Mouse (Mus musculus) intestine, embryonic 14.5 days (tissue): ENCODE data around the gene Tecr. TPM values are rescaled to one million over a fixed set of nuclear protein-coding genes. Genes with fewer than 3 reads are reported as not detected.
A peak's percentile ranks its signal among the peaks of the same experiment; 100 is the strongest.

ENCODE experiments used
- ATAC-seq: fragments of 200-750 bp; cut with Nextera tagmentation; replicated peaks from 2 replicates; pipeline ENCODE4 v1.8.0; 2017; ENCODE audit warnings: low read depth, moderate number of reproducible peaks, moderate TSS enrichment, moderate library complexity; ENCODE audit not compliant: low FRiP score, low TSS enrichment
- DNase-seq: peaks from one replicate; pipeline ENCODE4 v3.0.0-alpha.2; 2018; ENCODE audit warnings: low spot score
- H3K27ac ChIP-seq: fragments of 300-500 bp; sonication (generic); 2 replicates; pipeline ENCODE4 v1.5.1; 2014; ENCODE audit warnings: low read depth, mild to moderate bottlenecking, control low read depth
- H3K27me3 ChIP-seq: fragments of 300-500 bp; sonication (generic); replicated peaks from 2 replicates; pipeline ENCODE4 v1.6.1; 2014; ENCODE audit warnings: low read length, control low read depth; ENCODE audit not compliant: control insufficient read depth, insufficient read depth
- H3K36me3 ChIP-seq: fragments of 300-500 bp; sonication (generic); 2 replicates; pipeline ENCODE4 v1.6.1; 2014; ENCODE audit warnings: low read length, control low read depth; ENCODE audit not compliant: control insufficient read depth, insufficient read depth
- H3K4me1 ChIP-seq: fragments of 300-500 bp; sonication (generic); replicated peaks from 2 replicates; pipeline ENCODE4 v1.6.1; 2014; ENCODE audit warnings: low read length, control low read depth, mixed read lengths; ENCODE audit not compliant: control insufficient read depth, insufficient read depth
- H3K4me2 ChIP-seq: fragments of 300-500 bp; sonication (generic); 2 replicates; pipeline ENCODE4 v1.6.1; 2014; ENCODE audit warnings: low read length
- H3K4me3 ChIP-seq: fragments of 300-500 bp; sonication (generic); 2 replicates; pipeline ENCODE4 v1.5.1; 2014; ENCODE audit warnings: low read depth, low read length, control low read depth, mixed read lengths
- H3K9ac ChIP-seq: fragments of 300-500 bp; sonication (generic); 2 replicates; pipeline ENCODE4 v1.6.1; 2014; ENCODE audit warnings: mild to moderate bottlenecking, low read length
- H3K9me3 ChIP-seq: fragments of 300-500 bp; sonication (generic); 2 replicates; pipeline ENCODE4 v1.6.1; 2016; ENCODE audit warnings: low read length, control low read depth; ENCODE audit not compliant: control insufficient read depth
- WGBS: fragments of 180-500 bp; shearing (Covaris S2); extraction: QIAGEN DNeasy Blood & Tissue Kit; methylation state at CpG from one replicate; pipeline ENCODE4 v1.1.7; 2014; 5-methylcytosine and 5-hydroxymethylcytosine counted together
- polyA plus RNA-seq: library from polyadenylated mRNA; unstranded; fragments of >200 nt; fragmentation: Nextera tagmentation; extraction: Ambion mirVana; gene quantifications from 2 replicates; pipeline ENCODE4 v1.2.1, GENCODE M21; 2014

The Tecr gene
- polyA plus RNA-seq, 1 experiment from 2014 or later, result 660 TPM

- Histone ChIP-seq H3K4me1 (peaks cover 11% of the 10 kb centered on the region), H3K27me3 (no peaks in the 10 kb centered on the region), H3K36me3 (peaks cover 36% of the 10 kb centered on the region), H3K9me3 (no peaks in the 10 kb centered on the region), H3K27ac (no peak overlapping the region), H3K9ac (no peak overlapping the region), H3K4me2 (no peak overlapping the region), H3K4me3 (no peak overlapping the region)
- 74% methylated on average over 5 of the region's 5 CpGs for WGBS
- ATAC-seq (no peak), DNase-seq (no peak)
These were observed 39.0 kb downstream of the Tecr start for GRCm38 (mm10) chr8:83568755-83569154.

GRCm38 (mm10) chr8:83568128-83568527, 39.6 kb downstream of the Tecr start:
- Histone ChIP-seq H3K4me3 (no peak overlapping the region), H3K9ac (no peak overlapping the region; the same call in 1 of the 2 replicates), H3K27me3 (no peaks in the 10 kb centered on the region), H3K9me3 (no peaks in the 10 kb centered on the region), H3K36me3 (peaks cover 30% of the 10 kb centered on the region), H3K4me2 (no peak overlapping the region), H3K27ac (no peak overlapping the region), H3K4me1 (peaks cover 11% of the 10 kb centered on the region)
- ATAC-seq, result no peak
- no peak for DNase-seq
- 64% methylated on average over 5 of the region's 5 CpGs for WGBS

- H3K9ac ChIP-seq, result peak overlapping the region; percentile 60
- peaks cover 27% of the 10 kb centered on the region for H3K36me3 ChIP-seq
- ATAC-seq, result no peak
- H3K9me3 ChIP-seq, result no peaks in the 10 kb centered on the region
- peak overlapping the region; percentile 67 for H3K4me2 ChIP-seq
- no peak overlapping the region for H3K27ac ChIP-seq
- no peaks in the 10 kb centered on the region for H3K27me3 ChIP-seq
- no peak for DNase-seq
- H3K4me3 ChIP-seq, result peak overlapping the region; percentile 47
- WGBS, result 58% methylated on average over 3 of the region's 3 CpGs
- peaks cover 11% of the 10 kb centered on the region for H3K4me1 ChIP-seq
These were observed 40.1 kb downstream of the Tecr start for GRCm38 (mm10) chr8:83567668-83568067.

- under 1% methylated on average over 48 of the region's 48 CpGs for WGBS
- Histone ChIP-seq H3K4me3 (peak within 1 kb of the TSS; percentile 47), H3K9me3 (no peaks in the 10 kb centered on the region), H3K4me2 (peak within 1 kb of the TSS; percentile 67), H3K4me1 (peaks cover 11% of the 10 kb centered on the region), H3K9ac (peak within 1 kb of the TSS; percentile 60), H3K27ac (peak within 1 kb of the TSS; percentile 65; the same call in 1 of the 2 replicates), H3K27me3 (no peaks in the 10 kb centered on the region), H3K36me3 (peaks cover 17% of the 10 kb centered on the region)
- ATAC-seq (peak; percentile 82), DNase-seq (peak; percentile 99)
These were observed 41.0 kb downstream of the Tecr start, which contains the start of gene Ndufb7 for GRCm38 (mm10) chr8:83566469-83567395. Gene Ndufb7, plus strand, starts transcription at chr8:83566671.

DNA sequence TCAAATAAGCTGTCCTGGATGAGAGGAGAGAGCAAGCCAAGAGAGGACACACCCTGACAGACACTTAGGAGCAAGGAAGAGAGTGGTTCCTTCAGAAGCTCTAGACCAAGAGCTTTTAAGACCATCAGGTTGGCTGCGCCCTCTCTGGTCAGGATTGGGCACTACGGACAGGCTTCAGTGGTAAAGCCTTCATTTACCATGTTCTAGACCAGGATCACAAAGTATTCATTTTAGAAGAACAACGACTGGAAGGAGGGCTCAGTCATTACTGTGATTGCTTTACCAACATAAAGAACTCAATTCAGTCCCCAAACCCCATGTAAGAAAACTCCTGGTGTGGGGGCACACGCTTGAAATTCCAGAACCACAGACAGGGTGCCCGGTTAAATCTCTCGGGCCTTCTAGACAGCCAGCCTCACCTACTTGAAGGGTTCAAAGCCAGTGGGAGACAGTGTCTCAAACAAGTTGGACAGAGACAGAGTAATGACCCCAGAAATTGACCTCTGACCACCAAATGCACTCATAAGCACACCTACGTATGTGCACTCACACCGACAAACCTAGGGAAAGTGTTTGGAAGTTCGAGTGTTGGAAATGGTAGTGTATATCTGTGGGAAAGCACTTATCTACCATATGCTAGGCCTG, 41.9 kb downstream of the Tecr start:
- Histone ChIP-seq H3K4me2 (peak overlapping the region; percentile 67; the same call in 1 of the 2 replicates), H3K4me1 (peaks cover 11% of the 10 kb centered on the region), H3K9ac (no peak overlapping the region), H3K4me3 (0 out of 2 replicates have a peak overlapping the region, but pooled peaks have one; percentile 47), H3K36me3 (peaks cover 10% of the 10 kb centered on the region), H3K9me3 (no peaks in the 10 kb centered on the region), H3K27ac (no peak overlapping the region), H3K27me3 (no peaks in the 10 kb centered on the region)
- ATAC-seq (peak; percentile 10), DNase-seq (no peak)
- 74% methylated on average over 9 of the region's 9 CpGs for WGBS

GRCm38 (mm10) chr8:83563246-83563645, 44.5 kb downstream of the Tecr start:
- DNase-seq (no peak), ATAC-seq (no peak)
- H3K4me2 ChIP-seq, result no peak overlapping the region

DNA sequence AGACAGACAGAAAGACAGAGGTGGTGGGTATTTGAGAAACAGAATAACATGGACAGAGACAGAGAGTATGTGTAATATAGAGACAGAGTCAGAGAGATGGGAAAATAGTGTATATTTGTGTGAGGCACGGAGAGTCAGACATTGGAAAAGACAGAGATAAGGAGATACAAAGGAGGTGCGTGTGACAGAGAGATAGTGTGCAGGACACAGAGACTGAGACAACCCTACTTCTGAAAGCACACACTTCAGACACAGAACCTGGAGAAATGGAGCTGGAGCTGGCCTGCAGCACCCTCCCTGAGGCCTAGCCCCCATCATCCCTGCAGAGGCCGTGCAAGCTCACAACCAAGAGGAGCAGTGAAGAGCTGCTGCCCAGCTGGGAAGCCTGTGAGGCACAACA, 45.1 kb downstream of the Tecr start:
- DNase-seq (no peak), ATAC-seq (no peak)
- Histone ChIP-seq H3K4me1 (peaks cover 5% of the 10 kb centered on the region), H3K4me2 (no peak overlapping the region), H3K36me3 (no peaks in the 10 kb centered on the region), H3K27ac (no peak overlapping the region), H3K9ac (no peak overlapping the region), H3K9me3 (no peaks in the 10 kb centered on the region), H3K27me3 (no peaks in the 10 kb centered on the region), H3K4me3 (no peak overlapping the region)
- 86% methylated on average over 3 of the region's 3 CpGs for WGBS

More at GRCm38 (mm10) chr8:83563246-83563645, 44.5 kb downstream of the Tecr start:
- peaks cover 10% of the 10 kb centered on the region for H3K4me1 ChIP-seq
- H3K27ac ChIP-seq, result no peak overlapping the region
- H3K4me3 ChIP-seq, result no peak overlapping the region
- no peaks in the 10 kb centered on the region for H3K27me3 ChIP-seq
- no peaks in the 10 kb centered on the region for H3K36me3 ChIP-seq
- no peaks in the 10 kb centered on the region for H3K9me3 ChIP-seq
- 80% methylated on average over 4 of the region's 4 CpGs for WGBS
- no peak overlapping the region for H3K9ac ChIP-seq

GRCm38 (mm10) chr8:83535736-83536135, 72.0 kb downstream of the Tecr start, which contains the start of gene Olfr370:
Gene Olfr370, plus strand, starts transcription at chr8:83535780.
- Histone ChIP-seq H3K4me2 (no peak within 1 kb of the TSS), H3K9ac (no peak within 1 kb of the TSS), H3K36me3 (no peaks in the 10 kb centered on the region), H3K4me3 (no peak within 1 kb of the TSS), H3K9me3 (no peaks in the 10 kb centered on the region), H3K27ac (no peak within 1 kb of the TSS), H3K4me1 (no peaks in the 10 kb centered on the region), H3K27me3 (no peaks in the 10 kb centered on the region)
- ATAC-seq (no peak), DNase-seq (no peak)
- WGBS, result 84% methylated on average over 3 of the region's 3 CpGs
